Mouse (Mus musculus) heart, adult 8-10 months (tissue): ENCODE measurements at regions not wholly inside any gene's neighbourhood (a gene's known extent, or its start where the extent isn't known, plus 50 kb on each side); places are given as distances from the start of the nearest gene placed in this dataset.

Experiments
- DNase-seq: peaks from one replicate; pipeline ENCODE4 v3.0.0; 2022; ENCODE audit warnings: low spot score

DNA sequence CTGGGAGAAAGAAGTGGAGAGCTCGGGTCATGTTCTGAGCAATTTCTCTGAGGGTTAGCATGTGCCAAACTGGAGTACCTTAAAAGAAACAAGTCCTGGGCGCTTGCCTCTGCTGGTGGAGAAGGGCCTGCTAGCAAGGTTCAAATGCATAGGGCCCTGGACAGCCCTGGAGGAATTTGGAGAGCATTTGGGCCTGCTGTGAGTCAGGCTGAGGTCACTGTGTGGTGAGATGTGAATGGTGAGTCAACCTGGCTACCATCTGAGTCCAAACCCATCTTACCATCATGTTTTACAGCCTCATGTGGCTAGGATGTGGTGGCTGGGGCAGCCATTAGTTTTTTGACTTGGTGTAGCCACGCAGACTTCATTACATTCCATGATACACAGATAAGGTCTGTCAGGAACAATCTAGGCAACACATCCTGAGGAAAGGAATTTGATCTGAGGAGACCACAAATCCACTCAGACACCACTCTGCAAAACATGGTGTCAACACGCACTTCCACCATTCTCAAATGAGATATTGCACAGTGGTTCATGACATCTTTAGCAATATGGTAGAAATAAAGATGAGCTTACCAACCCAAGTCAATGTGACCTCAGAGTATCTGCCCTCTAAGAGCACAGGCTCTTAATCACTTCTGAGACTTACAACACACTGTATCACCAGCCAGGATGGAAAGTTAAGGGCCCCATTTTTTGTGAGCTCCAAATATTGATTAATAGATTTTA, 83.1 kb downstream of the Thbs2 start:
- no peak for DNase-seq

DNA sequence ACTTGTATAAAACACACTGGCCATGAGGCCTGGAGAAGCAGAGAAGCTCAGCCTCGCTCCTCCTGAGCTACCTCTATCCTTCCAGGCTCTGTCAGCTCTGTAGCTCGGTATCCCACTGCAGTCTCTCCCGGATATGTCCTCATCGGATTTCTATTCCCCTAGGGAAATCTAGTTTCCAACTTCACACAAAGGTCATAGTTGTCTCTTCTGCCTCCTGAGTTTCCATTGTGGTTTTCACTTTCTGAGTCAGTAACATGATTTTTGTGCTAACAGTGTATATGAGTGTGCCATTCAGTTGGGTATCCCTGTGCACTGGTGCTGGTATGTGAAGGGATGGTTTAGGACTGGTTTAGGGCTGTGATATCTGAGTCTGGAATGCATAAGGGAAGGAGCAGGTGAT, 85.2 kb downstream of the Thbs2 start:
- peak; percentile 23 for DNase-seq

DNA sequence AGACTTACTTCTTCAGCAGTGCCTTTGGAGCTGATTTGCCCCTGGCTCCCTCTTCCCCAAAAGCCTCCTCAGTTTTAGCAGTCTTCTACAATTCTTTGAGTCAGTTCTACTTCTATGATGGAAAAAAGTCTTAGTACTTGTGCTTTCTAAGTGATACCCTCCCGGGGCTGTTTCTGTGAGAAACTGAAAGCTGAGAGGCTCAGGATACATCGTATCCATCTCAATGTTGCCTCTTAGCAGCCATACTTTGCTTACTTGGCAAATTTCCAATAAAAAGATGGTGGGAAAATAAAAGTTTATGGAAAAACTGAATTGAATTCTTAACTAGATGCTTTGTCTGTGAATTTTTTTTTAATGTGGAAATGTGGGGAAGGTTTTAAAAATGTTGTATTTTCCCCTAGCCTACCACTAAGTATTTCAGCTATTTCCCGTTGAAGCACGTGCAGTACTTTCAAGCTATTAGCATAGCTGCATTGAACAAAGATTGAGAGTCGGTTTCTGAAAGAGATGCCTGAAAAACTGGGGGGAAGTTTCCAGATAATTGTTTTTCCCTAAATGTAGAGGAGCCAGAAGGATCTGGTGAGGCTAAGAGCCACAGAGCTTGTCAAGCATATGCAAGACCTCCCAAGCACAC, 87.6 kb downstream of the Thbs2 start:
- DNase-seq: no peak

DNA sequence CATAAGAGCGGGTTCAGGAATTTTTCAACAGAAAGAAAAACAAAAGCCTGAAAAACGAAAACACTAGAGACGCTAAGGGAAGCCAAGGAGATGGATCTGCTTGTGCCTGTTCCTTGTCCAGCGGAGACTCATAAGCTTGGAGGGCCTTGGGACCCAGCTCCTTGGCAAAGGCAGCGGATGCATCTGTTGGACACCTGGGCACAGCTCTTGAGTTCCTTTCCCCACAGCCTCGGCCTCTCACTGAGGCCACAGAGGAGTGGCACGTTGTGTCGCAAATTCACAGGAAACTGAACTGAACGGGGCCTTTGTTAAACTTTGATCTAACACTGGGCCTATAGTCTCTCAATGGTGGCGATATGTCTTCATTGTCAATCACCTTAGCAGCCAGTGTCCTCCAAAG, 94.4 kb downstream of the Thbs2 start:
- no peak for DNase-seq

DNA sequence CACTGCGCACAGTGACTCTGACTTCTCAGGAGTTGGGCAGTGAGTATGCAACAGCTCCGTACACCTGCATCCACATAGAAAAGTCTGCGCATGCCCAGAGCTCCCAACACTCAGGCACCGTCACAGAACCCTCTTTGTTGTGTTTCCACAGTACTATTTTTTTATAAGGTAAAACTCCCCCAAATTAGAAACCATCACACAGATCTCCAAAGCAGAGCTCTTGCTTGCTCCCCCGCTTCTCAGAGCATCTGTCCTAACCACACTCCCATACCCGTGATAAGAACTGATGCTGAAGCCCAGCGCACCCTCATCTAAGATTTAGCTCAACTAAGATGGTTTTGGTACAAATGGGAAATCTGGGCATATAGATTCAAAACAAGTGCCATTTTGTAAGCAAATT, 97.6 kb downstream of the Thbs2 start:
- no peak for DNase-seq

DNA sequence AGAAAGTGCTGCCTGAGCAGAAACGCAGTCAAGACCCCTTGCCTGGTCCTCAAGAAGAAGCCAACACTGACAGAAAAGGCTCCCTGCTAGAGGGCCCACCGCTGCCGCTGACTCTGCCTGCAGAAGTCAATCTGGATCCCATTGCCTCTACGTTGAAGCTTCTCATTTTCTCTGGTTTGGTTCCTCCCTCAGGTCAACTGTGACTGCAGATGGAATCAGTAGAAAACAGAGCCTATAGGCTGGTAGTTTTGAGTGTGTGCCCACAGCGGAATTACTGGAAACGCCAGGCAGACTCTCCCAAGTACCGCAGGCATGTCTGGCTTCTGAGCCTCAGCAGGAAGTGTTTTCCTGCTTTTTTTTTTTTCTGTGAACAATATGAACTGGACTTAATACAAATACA, 98.5 kb downstream of the Thbs2 start:
- DNase-seq: no peak

DNA sequence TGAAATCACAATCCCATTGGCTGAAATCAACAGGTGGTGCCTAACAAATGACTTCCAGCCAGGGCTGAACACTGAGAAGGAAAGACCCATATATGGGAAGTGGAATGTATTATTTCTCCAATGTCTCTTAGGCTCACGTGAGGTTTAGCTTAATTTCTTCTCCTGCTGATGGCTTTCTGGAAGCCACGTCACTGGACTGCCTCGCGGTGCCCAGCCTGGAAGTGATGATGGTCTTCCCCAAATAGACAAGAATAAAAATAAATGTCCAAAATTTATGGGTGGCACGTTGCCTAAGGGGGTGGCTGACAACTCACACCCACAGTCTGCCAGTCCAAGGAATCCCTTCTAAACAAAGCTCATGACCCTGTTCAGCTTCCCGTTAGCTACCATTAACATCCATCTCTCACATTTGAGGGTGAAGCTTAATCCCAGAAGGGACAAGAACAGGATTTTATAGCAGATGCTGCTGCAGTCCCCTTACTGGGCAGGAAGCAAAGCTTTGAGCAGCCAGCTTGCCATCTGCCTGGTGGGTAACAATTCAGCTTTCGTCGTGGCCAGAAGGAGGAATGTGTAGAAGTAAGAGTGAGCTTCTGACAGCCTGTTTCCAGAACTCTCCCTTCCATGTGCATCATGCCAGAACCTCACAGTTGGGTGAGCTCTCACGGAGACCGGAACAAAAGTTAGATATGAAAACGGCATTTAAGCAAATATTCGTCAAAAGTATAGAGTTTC, 105.8 kb downstream of the Thbs2 start:
- no peak for DNase-seq

DNA sequence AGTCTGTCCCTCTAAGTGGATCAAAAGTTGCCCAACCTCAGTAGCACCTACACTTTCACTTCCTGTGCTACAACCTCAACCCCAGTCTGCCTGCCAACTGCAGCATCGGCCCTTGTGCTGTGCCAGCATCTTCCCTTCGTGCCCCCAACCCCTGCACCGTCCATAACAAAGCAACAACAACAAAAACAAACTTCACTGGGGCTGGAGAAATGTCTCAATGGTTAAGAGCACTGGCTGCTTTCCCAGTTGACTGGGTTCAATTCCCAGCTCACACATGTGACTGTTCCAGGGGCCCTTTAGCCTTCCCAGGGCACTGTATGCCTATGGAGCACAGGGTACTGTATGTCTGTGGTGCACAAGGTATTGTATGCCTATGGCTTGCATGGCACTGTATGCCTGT, 114.4 kb downstream of the Thbs2 start:
- DNase-seq: no peak

DNA sequence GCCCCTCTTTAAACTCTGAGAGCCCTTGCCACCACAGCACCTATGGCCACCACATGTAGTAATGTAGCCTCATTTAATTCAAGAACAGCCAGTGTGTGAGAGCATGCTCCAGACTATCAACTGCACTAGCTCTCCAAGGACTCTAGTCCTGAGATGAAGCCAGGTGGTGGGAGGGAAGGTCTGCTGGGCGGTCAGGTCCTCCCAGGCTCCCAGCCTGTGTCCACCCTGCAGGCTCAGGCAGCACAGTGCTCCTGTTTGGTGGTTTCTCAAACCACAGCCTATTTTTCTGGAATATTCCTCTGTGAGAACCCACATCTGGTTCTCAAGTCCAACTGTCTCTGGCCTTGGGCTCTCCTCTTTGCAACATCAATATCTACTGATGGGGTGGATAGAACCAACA, 115.3 kb downstream of the Thbs2 start:
- no peak for DNase-seq

DNA sequence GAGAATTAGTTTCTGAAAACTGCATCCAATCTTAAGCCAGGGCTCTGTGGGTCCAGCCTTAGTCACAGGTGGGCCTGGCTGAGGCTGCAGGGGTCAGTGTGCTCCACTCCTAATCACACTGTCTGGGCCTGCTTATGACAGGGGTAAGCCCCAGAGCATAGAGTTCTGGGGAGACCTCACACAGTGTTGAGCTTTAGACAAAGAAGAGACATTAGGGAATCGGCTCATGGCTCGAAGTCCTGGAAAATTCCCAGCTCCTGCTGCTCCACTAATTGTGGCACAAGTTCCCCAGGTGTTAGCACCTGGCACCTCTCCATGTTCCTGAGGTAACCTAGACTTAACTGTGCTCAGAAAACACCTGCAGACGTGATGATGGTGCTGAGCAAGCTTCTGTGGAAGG, 115.8 kb downstream of the Thbs2 start:
- DNase-seq: no peak

DNA sequence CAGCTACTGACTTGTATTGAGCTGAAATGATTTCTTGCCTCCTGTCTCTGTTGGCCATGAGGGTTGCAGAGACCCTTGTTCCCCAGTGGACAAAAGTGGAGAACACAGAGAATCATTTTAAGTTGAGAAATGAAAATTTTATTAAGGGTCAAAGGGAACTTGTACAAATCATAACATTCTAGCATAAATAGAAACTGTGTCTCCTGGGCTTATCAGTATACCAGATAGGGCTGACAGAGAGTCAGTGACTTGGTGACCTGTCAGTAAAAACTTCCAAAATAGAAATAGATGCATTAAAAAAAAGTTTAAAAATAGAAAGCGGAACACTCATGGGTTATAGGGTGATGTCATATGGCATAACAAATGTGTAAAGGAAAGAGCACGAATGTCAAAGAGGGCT, 117.9 kb downstream of the Thbs2 start:
- no peak for DNase-seq

DNA sequence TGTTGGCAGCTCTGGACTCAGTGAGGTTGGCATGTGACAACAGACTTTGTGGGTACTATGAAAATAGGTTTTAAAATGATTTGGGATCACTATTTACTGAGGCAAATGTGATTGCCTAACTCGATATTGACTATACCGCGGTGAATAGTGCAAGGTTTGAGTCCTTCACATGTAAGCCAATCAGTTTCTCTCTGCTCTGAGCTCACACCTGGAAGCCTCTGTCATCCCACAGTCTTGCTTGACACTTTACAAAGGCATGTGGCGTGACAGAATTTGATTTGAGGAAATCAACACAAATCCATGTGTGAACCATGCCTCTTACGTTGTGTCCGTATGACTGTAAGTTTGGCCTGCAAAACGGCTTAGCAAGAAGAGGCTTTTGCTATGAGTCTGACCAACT, 122.9 kb downstream of the Thbs2 start:
- DNase-seq: no peak

DNA sequence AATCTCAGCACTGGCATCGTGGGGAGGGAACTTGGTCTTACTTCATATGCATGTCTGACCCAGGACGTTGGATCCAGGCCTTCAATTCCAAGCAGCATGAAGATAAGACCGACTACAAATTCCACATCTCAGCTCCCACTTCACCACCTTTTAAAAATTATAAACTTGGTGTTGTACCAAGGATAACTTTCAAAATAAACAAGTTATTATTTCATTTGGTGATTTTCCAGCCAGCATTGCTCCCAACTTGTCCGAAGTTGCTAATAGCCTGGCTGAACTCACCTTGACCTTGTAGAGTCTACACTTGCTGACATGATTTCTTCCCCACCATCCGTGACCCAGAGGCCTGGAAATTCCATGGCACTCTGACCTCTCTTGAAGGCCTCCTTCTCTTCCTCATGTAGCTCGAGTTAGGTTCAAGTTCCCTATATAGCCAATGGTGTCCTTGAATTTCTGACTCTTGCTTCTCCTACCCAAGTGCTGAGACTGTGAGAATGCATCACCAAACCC, 123.7 kb downstream of the Thbs2 start:
- peak; percentile 41 for DNase-seq

DNA sequence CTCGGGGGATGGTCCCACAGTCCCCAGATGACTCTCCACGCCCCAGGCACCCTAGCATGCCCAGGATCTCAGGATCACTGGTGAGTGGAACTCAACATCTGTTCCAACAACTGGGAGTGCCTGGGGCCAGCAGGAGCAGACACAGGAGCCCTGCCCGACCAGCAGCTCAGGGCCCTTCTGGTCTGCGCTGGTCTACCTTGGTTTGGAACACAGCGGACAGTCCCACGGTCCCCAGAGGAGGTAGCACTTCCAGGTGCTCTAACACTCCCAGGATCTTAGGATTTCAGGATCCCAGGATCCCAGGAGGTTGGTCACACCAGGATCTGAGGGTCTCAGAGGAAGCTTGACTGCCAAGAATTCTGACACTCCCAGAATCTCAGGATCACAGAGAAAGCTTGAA, 131.8 kb downstream of the Thbs2 start:
- DNase-seq: no peak

DNA sequence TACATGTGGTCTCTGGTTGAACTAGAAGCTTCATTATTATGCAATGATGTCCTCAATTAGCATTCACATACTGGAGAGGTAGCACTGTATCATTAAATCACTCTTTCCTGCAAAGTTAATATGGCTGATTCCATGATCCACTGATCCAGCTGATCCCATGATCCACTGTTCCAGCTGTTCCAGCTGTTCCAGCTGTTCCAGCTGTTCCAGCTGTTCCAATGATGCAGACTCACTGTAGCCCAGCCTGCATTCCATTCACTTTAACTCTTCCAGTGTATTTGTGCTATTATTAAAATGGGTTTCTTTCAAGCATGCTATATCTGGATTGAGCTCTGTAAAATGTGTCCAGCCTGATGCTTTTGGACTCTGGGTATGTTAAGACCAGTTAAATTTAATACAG, 136.8 kb downstream of the Thbs2 start:
- no peak for DNase-seq

DNA sequence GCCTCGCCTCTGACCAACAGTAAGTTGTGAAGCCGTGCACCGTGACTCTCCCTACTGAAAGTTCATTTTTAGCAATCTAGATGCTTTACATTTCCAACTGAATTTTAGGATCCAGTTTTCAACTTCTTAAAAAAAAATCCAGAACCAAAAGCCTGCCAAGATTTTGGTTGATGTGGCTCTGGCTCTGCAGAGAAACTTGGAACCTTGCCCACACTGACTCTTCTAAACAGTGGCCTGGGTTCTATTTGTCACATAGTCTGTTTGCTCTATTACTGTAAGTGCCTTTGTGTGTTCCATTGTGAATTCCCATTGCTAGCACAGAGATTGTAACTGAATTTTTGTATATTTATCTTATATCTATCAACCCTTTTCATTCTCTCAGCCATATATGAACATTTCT, 140.8 kb downstream of the Thbs2 start:
- no peak for DNase-seq

DNA sequence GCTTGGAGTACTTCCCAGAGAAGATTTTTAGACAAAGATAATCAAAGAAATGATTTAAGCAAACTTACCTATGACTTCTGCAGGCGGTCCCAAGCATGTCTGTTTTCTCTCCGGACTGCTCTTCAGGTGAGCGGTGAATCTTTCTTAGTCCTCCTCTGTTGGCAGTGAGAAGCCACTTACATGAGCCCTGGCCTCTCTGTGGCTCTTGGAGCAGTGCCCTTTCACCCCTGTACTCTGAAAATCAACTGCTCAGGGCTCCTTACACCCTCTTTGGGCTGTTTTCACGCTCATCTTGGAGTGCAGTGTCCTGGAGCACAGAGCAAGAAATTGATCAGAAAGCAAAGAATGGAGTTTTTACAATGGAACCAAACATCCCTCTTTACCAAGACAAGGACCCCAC, 142.0 kb downstream of the Thbs2 start:
- no peak for DNase-seq

DNA sequence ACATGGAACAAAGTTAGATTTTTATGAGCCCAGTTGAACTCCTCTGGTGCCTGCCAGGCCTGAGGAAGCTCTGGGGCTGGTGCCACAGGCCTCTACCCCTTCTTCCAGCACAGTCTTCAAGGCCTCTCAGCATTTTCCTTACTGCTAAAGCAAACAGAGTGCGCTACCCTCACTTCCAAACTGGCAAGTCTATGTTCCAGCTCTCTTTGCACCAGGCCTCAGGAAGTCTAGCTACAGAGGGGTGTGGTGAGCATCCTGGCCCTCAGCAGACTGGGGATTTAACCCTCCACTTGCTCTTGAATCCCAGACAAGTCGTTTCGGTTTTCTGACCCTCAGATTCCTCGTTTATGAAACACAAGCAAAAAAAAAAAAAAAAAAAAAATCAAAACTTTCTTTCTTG, 142.4 kb downstream of the Thbs2 start:
- DNase-seq: no peak

DNA sequence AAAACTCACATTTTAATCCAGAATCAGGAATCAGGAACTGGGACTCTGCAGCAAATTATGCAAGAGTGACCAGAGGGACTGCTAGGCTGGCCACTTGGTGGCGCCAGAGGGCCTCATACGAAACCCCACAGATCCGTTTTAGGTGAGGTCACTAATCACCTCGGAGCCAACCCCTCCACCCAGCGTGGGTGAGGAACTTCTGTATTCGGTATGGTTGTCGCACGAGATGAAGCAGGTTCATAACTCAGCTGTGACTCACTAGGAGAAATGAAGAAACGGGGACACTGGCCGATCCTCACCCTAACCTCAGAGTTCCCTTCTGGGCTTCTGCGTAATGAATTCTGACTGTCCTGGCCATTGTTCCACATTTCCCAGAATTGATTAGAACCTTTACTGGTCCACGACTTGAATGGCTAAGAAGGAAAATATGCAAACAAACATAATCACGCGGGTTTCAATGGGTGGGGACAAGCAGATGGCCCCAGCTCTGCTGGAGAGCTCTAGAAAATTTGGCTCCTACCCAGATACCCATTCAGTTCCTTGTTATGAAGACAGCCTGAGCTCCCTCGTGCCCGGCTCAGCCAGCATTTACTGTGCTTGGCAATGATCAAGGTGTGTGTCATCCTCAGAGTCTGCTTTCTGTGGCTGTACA, 148.1 kb downstream of the Thbs2 start:
- peak; percentile 73 for DNase-seq

DNA sequence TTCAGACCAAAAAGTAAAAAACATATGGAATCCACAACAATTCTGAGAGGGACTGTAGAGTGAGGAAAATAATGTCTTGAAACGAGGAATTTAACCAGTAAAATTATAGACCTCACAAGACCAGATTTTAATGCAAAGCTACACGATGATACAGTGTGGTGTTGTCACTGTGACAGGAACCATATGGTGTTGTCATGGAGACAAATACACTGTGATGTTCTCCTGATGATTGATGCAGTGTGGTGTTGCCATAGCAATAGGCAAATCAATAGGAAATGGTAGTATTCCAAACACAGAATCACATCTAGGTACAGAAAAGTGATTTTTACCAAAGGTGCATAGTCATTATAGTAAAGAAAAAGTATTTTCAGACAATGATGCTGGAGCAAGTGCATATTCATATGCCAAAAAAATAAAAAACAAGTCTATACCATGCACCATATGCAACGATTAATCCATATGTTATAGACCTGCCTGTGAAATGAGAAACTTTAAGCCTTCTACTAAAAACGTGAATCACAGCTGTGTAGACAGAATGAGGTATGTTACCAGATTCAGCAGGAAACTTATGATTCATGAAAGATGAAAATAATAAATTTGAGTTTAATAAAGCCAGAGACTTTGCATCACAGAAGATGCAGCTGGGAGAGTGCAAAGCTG, 149.6 kb downstream of the Thbs2 start:
- no peak for DNase-seq

DNA sequence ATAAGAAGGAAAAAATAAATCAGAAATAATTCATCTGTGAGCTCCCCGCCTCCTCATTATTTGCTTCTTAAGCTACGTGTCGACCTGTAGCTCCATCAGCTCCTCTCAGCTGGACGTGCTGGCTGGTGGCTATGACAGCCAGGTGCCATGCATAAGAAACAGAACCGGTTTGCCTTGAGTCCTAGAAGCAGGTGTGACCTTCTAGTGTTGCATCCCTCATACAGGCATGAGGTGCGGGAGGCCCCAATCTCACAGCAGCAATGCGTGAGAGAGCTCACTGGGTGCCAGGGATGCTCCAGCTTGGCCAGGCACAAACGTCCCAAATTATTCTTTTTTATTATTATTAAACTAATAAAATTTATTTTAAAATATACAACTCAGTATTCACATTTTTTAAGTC, 153.0 kb downstream of the Thbs2 start:
- DNase-seq: no peak
